Mouse (Mus musculus): ENCODE measurements around the gene Gas2l1.

- no peak for TF ChIP-seq MYOG (IDR thresholded peaks at IDR 0.05; ENCODE audit: control insufficient read depth, extremely low read depth, insufficient read length)
- no peak for TF ChIP-seq CTCF (IDR thresholded peaks at IDR 0.05; ENCODE audit: control insufficient read depth, insufficient read depth, insufficient read length)
- TF ChIP-seq MAX (IDR thresholded peaks at IDR 0.05): no peak
- no peak for TF ChIP-seq USF1 (IDR thresholded peaks at IDR 0.05; ENCODE audit: low read depth)
- TF ChIP-seq CEBPB (IDR thresholded peaks at IDR 0.05; ENCODE audit: low read depth): no peak
- TF ChIP-seq MYOD1 (IDR thresholded peaks at IDR 0.05; ENCODE audit: control insufficient read depth, insufficient read length, low read depth): no peak
- TF ChIP-seq FOSL1 (IDR thresholded peaks at IDR 0.05; ENCODE audit: insufficient read depth, low read length, poor library complexity, severe bottlenecking): no peak
Observed at GRCm38 (mm10) chr11:5051629-5052028, 13.5 kb downstream of the Gas2l1 start.
